Mouse (Mus musculus) embryonic facial prominence, embryonic 10.5 days (tissue): ENCODE results near the gene Gsk3a. TPM values are rescaled to one million over a fixed set of nuclear protein-coding genes. Genes with fewer than 3 reads are reported as not detected.

Experiments used
- DNase-seq: peaks from one replicate; pipeline ENCODE4 v3.0.0-alpha.2; 2017; ENCODE audit warnings: low spot score
- H3K27ac ChIP-seq: fragments of 300-500 bp; sonication (generic); replicated peaks from 2 replicates; pipeline ENCODE4 v1.5.1; 2016; ENCODE audit warnings: mild to moderate bottlenecking
- H3K27me3 ChIP-seq: fragments of 300-500 bp; sonication (generic); replicated peaks from 2 replicates; pipeline ENCODE4 v1.6.1; 2016; ENCODE audit warnings: low read depth, mild to moderate bottlenecking; ENCODE audit not compliant: poor library complexity, severe bottlenecking
- H3K36me3 ChIP-seq: fragments of 300-500 bp; sonication (generic); replicated peaks from 2 replicates; pipeline ENCODE4 v1.6.1; 2016; ENCODE audit warnings: mild to moderate bottlenecking, moderate library complexity
- H3K4me1 ChIP-seq: fragments of 300-500 bp; sonication (generic); 2 replicates; pipeline ENCODE4 v1.6.1; 2016
- H3K4me3 ChIP-seq: fragments of 300-500 bp; sonication (generic); 2 replicates; pipeline ENCODE4 v1.5.1; 2016; ENCODE audit warnings: mild to moderate bottlenecking, moderate library complexity
- H3K9me3 ChIP-seq: fragments of 300-500 bp; sonication (generic); 2 replicates; pipeline ENCODE4 v1.6.1; 2016; ENCODE audit warnings: mild to moderate bottlenecking
- WGBS: fragments of 180-500 bp; shearing (Covaris S2); methylation state at CpG from one replicate; pipeline ENCODE4 v1.1.7; 2016; 5-methylcytosine and 5-hydroxymethylcytosine counted together
- polyA plus RNA-seq: library from polyadenylated mRNA; unstranded; fragments of >200 nt; fragmentation: Nextera tagmentation; extraction: Ambion mirVana; gene quantifications from 2 replicates; pipeline ENCODE4 v1.2.1, GENCODE M21; 2016

Gene Gsk3a
- polyA plus RNA-seq, 1 experiment from 2014 or later: 10.7 TPM

DNA sequence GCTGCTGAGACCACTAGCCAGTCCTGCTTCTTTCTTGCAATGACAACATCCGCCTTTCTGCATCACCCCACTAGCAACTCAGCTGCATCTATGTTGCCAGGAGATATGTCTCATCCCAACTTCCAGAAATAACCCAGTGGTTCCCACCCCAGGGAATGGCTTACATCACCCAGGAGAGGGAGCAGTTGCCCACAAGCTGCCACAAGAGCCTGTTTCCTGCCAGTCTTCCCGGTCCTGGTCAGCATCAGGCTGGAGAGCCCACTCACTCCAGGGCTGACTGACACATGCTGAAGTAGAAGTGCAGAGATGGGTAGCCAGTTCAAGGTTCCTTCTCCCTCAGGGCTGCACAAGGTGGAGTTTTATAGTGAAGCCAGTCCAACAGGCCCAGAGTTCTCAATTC, 3.4 kb upstream of the Gsk3a start:
- H3K27ac ChIP-seq: no peak overlapping the region
- H3K4me3 ChIP-seq: no peak overlapping the region
- DNase-seq: peak; percentile 53
- peaks cover 44% of the 10 kb centered on the region for H3K4me1 ChIP-seq
- H3K9me3 ChIP-seq: no peaks in the 10 kb centered on the region
- H3K27me3 ChIP-seq: no peaks in the 10 kb centered on the region
- H3K36me3 ChIP-seq: peaks cover 57% of the 10 kb centered on the region
- 37% methylated on average over 2 of the region's 2 CpGs for WGBS

- Histone ChIP-seq H3K9me3 (no peaks in the 10 kb centered on the region), H3K27me3 (no peaks in the 10 kb centered on the region), H3K4me1 (peaks cover 44% of the 10 kb centered on the region), H3K36me3 (peaks cover 54% of the 10 kb centered on the region), H3K4me3 (no peak overlapping the region), H3K27ac (no peak overlapping the region)
- no peak for DNase-seq
- 71% methylated on average over 7 of the region's 7 CpGs for WGBS
These were observed 3.0 kb upstream of the Gsk3a start for GRCm38 (mm10) chr7:25240631-25241030.

GRCm38 (mm10) chr7:25238829-25239623, 1.4 kb upstream of the Gsk3a start:
- peaks cover 54% of the 10 kb centered on the region for H3K36me3 ChIP-seq
- DNase-seq: peak; percentile 84
- H3K4me3 ChIP-seq: peak overlapping the region; percentile 98
- H3K27me3 ChIP-seq: no peaks in the 10 kb centered on the region
- H3K9me3 ChIP-seq: no peaks in the 10 kb centered on the region
- 4% methylated on average over 30 of the region's 30 CpGs for WGBS
- peak overlapping the region; percentile 97 for H3K27ac ChIP-seq
- H3K4me1 ChIP-seq: peaks cover 47% of the 10 kb centered on the region

DNA sequence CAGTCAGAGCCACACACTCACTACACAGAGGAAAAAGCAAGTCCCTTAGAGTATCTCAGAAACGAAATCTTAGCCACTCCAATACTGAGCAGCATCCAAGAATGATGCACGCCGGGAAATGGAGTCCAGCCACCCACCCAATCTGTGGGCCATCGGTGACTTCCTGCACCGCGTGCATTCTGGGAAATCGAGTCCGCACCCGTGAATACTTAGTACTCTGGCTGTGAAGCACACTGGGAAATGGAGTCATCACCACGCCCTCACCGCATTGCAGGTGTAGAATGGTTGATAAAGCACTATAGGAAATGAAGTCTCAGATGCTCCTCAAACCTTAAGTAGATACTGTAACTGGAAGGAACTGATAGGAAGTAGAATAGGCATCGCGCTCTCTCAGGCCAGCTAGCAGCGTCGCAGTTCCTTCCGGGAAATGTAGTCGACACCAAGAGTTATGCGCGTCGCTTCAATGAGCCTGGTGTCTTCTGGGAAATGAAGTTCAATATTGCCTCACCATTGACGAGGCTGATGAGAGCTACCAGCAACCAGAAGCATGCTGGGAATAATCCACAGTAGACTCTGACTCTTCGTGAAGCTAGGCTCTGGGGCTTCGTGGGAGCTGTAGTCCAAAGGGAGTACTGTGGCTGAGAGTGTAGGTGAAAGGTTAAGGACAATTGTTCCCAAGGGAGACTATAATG, 510 bp upstream of the Gsk3a start:
- Histone ChIP-seq H3K27ac (peak overlapping the region; percentile 97), H3K4me1 (peaks cover 42% of the 10 kb centered on the region), H3K4me3 (peak overlapping the region; percentile 98), H3K36me3 (peaks cover 54% of the 10 kb centered on the region), H3K9me3 (no peaks in the 10 kb centered on the region), H3K27me3 (no peaks in the 10 kb centered on the region)
- DNase-seq: peak; percentile 91
- WGBS: under 1% methylated on average over 23 of the region's 23 CpGs

GRCm38 (mm10) chr7:25235526-25235925, 2.1 kb downstream of the Gsk3a start:
- 94% methylated on average over 5 of the region's 5 CpGs for WGBS
- peaks cover 37% of the 10 kb centered on the region for H3K4me1 ChIP-seq
- H3K36me3 ChIP-seq: peaks cover 55% of the 10 kb centered on the region
- DNase-seq: no peak
- peak overlapping the region; percentile 98; the same call in 1 of the 2 replicates for H3K4me3 ChIP-seq
- no peaks in the 10 kb centered on the region for H3K9me3 ChIP-seq
- H3K27ac ChIP-seq: no peak overlapping the region
- H3K27me3 ChIP-seq: no peaks in the 10 kb centered on the region

GRCm38 (mm10) chr7:25233061-25233460, 4.6 kb downstream of the Gsk3a start:
- Histone ChIP-seq H3K27ac (no peak overlapping the region), H3K4me3 (peak overlapping the region; percentile 22; the same call in 1 of the 2 replicates), H3K4me1 (peaks cover 20% of the 10 kb centered on the region), H3K27me3 (no peaks in the 10 kb centered on the region), H3K36me3 (peaks cover 77% of the 10 kb centered on the region), H3K9me3 (no peaks in the 10 kb centered on the region)
- no peak for DNase-seq
- WGBS: 87% methylated on average over 2 of the region's 2 CpGs

DNA sequence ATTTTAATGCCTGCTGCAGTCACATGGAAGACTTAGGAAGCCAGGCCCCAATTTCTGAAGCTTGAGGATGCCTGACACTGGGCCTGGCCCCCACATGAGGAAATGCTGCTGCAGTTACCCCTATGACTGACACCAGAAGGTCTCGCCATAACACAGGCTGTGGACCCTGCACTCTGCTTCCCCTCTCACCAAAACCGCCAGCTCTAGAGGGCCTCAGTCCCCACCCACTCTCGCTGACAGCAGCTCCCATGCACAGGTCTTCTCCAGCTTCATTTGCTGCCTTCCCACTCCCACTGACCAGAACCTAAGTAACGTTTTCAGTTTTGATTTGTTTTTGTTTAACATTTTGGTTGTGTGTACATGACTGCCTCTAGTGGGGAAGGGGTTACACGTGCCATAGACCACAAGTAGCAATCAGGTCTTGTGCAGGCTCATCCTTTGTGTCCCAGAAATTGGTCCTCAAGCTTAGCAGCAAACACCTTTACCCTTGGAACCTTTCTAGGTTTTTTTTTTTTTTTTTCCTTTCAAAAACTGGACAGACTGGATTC, 5.5 kb downstream of the Gsk3a start:
- no peaks in the 10 kb centered on the region for H3K27me3 ChIP-seq
- no peaks in the 10 kb centered on the region for H3K9me3 ChIP-seq
- no peak overlapping the region for H3K4me3 ChIP-seq
- H3K36me3 ChIP-seq: peaks cover 86% of the 10 kb centered on the region
- H3K27ac ChIP-seq: no peak overlapping the region
- 66% methylated on average over 5 of the region's 5 CpGs for WGBS
- no peak for DNase-seq
- H3K4me1 ChIP-seq: peaks cover 20% of the 10 kb centered on the region

DNA sequence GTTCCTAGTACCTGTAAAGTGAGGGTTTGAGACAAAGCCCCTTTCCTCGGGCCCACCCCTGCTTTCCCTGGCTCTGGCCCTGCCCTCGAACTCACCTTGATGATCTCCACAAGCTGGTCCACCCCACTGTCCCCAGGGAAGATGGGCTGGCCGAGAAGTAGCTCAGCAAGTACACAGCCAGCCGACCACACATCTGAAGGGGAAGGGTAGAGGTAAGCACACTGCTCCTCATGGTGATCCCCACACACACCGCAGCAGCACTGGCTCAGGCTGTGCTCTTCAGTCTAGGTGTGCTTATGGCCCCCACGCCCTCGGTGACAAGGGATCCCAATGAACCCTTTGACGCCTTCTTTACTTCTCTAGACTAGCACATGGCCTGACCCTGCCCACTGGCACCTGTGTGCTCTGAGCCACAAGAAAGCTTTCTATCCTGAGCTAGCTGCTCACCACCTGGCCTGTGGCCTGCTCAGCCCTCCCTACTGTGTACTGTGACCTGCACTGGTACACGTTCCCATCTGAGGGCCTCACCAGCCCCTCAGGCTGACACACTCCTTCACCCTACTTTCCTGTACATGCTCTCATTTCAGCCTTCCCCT, 6.9 kb downstream of the Gsk3a start:
- no peaks in the 10 kb centered on the region for H3K9me3 ChIP-seq
- H3K27me3 ChIP-seq: no peaks in the 10 kb centered on the region
- H3K4me3 ChIP-seq: no peak overlapping the region
- no peak for DNase-seq
- H3K36me3 ChIP-seq: peaks cover 99% of the 10 kb centered on the region
- WGBS: 86% methylated on average over 9 of the region's 9 CpGs
- H3K27ac ChIP-seq: no peak overlapping the region
- peaks cover 8% of the 10 kb centered on the region for H3K4me1 ChIP-seq

DNA sequence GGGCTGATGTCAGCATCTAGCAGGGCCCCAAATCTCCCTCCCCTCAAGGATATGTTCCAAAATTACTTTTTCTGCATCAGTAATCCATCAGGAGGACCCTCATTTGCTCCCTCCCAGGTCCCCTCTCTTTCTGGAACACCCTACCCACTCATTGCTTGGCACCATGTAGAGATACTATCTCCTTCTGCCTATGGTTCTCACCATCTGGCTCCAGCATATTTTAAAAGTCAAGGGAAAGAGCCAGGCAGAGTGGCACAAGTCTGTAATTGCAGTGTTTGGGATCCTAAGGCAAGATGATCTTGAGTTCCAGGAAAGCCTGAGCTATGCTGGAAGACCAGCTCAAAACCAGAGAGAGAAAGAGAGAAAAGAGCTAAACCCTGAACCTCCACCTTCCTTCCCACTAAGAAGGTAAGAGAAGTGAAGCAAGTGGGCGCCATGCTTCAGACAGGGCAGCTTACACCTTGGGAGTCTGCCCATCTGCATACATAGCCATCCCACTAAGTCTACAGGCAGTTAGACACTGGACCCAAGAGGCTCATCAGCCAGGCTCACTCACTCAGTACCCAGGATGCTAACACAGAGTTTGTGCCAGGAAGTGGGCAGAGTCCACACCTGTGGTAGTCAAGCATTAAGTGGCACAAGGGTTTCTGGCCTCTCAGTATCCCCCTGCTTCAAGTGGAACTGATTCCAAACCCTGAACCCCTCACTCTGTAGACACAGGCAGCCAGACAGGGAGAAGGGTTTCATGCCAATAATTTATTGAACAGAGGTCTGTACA, 9.9 kb downstream of the Gsk3a start:
- WGBS: 92% methylated on average over 1 of the region's 1 CpGs
- Histone ChIP-seq H3K4me3 (no peak overlapping the region), H3K27ac (no peak overlapping the region), H3K9me3 (no peaks in the 10 kb centered on the region), H3K36me3 (peaks cover 99% of the 10 kb centered on the region), H3K27me3 (no peaks in the 10 kb centered on the region), H3K4me1 (peaks cover under 1% of the 10 kb centered on the region)
- DNase-seq: no peak

DNA sequence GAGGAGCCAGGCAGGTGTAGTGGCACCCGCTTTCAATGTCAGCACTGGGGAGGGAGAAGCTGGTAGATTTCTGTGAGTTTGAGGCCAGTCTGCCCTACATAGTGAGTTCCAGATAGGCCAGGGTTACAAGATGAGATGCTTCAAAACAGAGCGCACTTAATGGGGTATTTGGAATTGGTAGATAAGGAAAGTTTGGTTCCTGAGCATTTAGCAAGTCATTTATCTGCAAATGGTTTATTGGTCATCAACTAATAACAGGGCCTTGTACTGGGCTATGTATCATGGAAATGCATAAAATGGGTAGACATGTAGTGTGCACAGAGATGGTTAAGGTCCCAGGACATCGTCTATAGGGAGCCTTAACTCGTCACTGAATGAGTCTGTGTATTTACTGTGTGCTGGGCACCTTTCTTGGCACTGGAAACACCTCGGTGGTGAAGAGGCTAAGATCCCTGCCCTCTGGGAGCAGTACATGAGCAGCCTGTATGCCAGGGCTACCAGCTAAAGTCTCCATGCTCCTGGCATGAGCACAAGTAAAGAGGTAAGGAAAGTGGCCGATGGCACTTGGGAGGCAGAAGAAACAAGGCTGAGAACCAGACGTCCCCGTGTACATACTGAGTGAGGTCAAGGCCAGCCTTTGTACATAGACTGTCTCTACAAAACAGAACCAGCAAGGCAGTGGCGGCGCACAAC, 15.2 kb downstream of the Gsk3a start:
- H3K27ac ChIP-seq: peak overlapping the region; percentile 93; the same call in 1 of the 2 replicates
- 89% methylated on average over 10 of the region's 10 CpGs for WGBS
- no peaks in the 10 kb centered on the region for H3K27me3 ChIP-seq
- peak overlapping the region; percentile 67 for H3K4me3 ChIP-seq
- no peaks in the 10 kb centered on the region for H3K9me3 ChIP-seq
- DNase-seq: no peak
- peaks cover 49% of the 10 kb centered on the region for H3K36me3 ChIP-seq
- peaks cover 46% of the 10 kb centered on the region for H3K4me1 ChIP-seq

DNA sequence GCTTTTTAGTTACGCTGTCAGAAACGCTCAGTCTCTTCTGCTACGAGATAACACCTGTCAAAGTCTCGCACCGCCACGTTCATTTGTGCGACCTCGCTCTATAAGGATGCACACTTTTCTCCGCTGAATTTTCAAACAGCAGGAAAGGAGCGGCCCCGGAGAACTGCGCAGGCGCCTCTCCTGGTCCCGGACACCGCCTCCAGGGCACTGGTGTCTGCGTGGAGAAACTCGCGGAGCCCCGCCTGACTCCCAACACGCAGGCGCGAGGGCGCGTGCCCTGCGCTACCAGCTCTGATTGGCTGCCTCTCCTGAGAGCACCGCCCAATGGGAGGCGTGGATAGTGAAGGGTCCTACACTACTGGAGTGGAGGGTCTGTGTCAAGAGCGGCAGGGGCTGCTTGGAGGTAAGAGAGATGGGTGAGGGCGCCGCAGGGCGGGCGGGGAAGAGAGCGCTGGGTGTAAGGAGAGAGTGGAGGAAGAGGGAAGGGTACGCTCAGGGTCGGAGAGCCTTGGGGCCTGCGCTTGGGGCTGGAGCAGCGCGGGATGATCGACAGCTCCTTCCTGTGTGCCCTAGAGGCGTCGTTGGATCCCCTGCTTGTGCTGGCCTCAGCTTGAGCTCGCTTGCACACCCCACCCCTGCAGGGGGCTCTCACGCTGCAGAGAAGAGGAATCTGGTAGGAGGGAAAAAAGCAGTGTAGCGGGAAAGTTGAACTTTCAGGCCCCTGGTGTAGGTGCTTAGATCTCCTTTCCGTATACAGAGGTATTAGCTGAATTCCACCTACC, 16.4 kb downstream of the Gsk3a start, which contains the start of gene Zfp526:
Gene Zfp526, plus strand, starts transcription at position 324 of the 782 bp plus-strand sequence.
- H3K36me3 ChIP-seq: peaks cover 37% of the 10 kb centered on the region
- H3K4me1 ChIP-seq: peaks cover 47% of the 10 kb centered on the region
- H3K27me3 ChIP-seq: no peaks in the 10 kb centered on the region
- WGBS: under 1% methylated on average over 45 of the region's 45 CpGs
- peak; percentile 99 for DNase-seq
- peak within 1 kb of the TSS; percentile 67 for H3K4me3 ChIP-seq
- H3K27ac ChIP-seq: peak within 1 kb of the TSS; percentile 93
- H3K9me3 ChIP-seq: no peaks in the 10 kb centered on the region
